Mouse (Mus musculus) kidney, adult 8-10 months (tissue): ENCODE measurements around the gene Chst15.

Experiments used
- DNase-seq, 2 experiments: peaks; one replicate each; pipeline ENCODE4 v3.0.0; 2022

The Chst15 gene

GRCm38 (mm10) chr7:132260632-132261031 lies 56.4 kb downstream of the Chst15 start:
- no peak for DNase-seq

GRCm38 (mm10) chr7:132258817-132259216 lies 58.2 kb downstream of the Chst15 start:
- no peak for DNase-seq

- no peak for DNase-seq
Observed at GRCm38 (mm10) chr7:132258216-132258615, 58.8 kb downstream of the Chst15 start.

- DNase-seq, result no peak
Observed at GRCm38 (mm10) chr7:132253513-132253912, 63.5 kb downstream of the Chst15 start.

GRCm38 (mm10) chr7:132253078-132253477 lies 64.0 kb downstream of the Chst15 start:
- no peak for DNase-seq

GRCm38 (mm10) chr7:132249563-132250119 lies 67.4 kb downstream of the Chst15 start:
- DNase-seq, result no peak

- no peak for DNase-seq
Observed at GRCm38 (mm10) chr7:132247567-132247966, 69.5 kb downstream of the Chst15 start.

- DNase-seq, result no peak
Observed at GRCm38 (mm10) chr7:132247091-132247490, 69.9 kb downstream of the Chst15 start.

- DNase-seq, result peak; percentile 32 to 43
Observed at GRCm38 (mm10) chr7:132245730-132246129, 71.3 kb downstream of the Chst15 start.

- DNase-seq, result no peak
Observed at GRCm38 (mm10) chr7:132244637-132245036, 72.4 kb downstream of the Chst15 start.

GRCm38 (mm10) chr7:132243225-132243624 lies 73.8 kb downstream of the Chst15 start:
- DNase-seq, result no peak

GRCm38 (mm10) chr7:132242617-132243141 lies 74.3 kb downstream of the Chst15 start:
- peak in 1 of 2 experiments; percentile 14 for DNase-seq

GRCm38 (mm10) chr7:132238921-132239320 lies 78.1 kb downstream of the Chst15 start:
- no peak for DNase-seq

- DNase-seq, result peak; percentile 46 to 56
Observed at GRCm38 (mm10) chr7:132237191-132237590, 79.8 kb downstream of the Chst15 start.

- no peak for DNase-seq
Observed at GRCm38 (mm10) chr7:132236789-132237188, 80.2 kb downstream of the Chst15 start.

- DNase-seq, result no peak
Observed at GRCm38 (mm10) chr7:132234250-132234649, 82.8 kb downstream of the Chst15 start.

GRCm38 (mm10) chr7:132233732-132234131 lies 83.3 kb downstream of the Chst15 start:
- no peak for DNase-seq

GRCm38 (mm10) chr7:132232937-132233336 lies 84.1 kb downstream of the Chst15 start:
- DNase-seq, result peak; percentile 35 to 42

GRCm38 (mm10) chr7:132231476-132231875 lies 85.6 kb downstream of the Chst15 start:
- no peak for DNase-seq

GRCm38 (mm10) chr7:132230961-132231360 lies 86.1 kb downstream of the Chst15 start:
- no peak for DNase-seq

- no peak for DNase-seq
Observed at GRCm38 (mm10) chr7:132227075-132227640, 89.9 kb downstream of the Chst15 start.

GRCm38 (mm10) chr7:132226379-132227074 lies 90.5 kb downstream of the Chst15 start:
- peak; percentile 73 to 90 for DNase-seq

- no peak for DNase-seq
Observed at GRCm38 (mm10) chr7:132223452-132224141, 93.4 kb downstream of the Chst15 start.
